7 mouse cellular contexts compared by ENCODE assay signal in genomic region chr14:50945081-50945480, GRCm38 (mm10). TPM values are rescaled to one million over a fixed set of nuclear protein-coding genes. Genes with fewer than 3 reads are reported as not detected.
DNase-seq lines count a peak whose midpoint lies in the region; ATAC-seq and TF ChIP-seq lines count a peak whose summit lies in the region.
"Not testable (repeated sequence)": the region's sequence is repeated elsewhere in the genome, so short reads cannot be mapped to it uniquely, and the experiment has no call there.

No protein-coding gene starts in this region.

- H3K4me1 ChIP-seq in bone marrow, adult 2 months (ENCODE audit: control insufficient read depth, insufficient read depth, low read length); erythroblast, embryonic 14.5 days (ENCODE audit: control insufficient read depth); heart, embryonic 12.5 days (replicated peaks); intestine, embryonic 14.5 days (replicated peaks; ENCODE audit: control insufficient read depth, insufficient read depth, low read length); limb, embryonic 13.5 days; lung, embryonic 16.5 days (replicated peaks; ENCODE audit: control insufficient read depth, insufficient read depth, low read length); neural tube, embryonic 12.5 days: not testable (repeated sequence)

- H3K4me2 ChIP-seq in heart, embryonic 12.5 days: peak overlapping the region; percentile 81
- peak overlapping the region; percentile 60 for H3K4me2 ChIP-seq in intestine, embryonic 14.5 days (ENCODE audit: low read length)
- H3K4me2 ChIP-seq in limb, embryonic 13.5 days (replicated peaks): peak overlapping the region; percentile 66
- peak overlapping the region; percentile 75 for H3K4me2 ChIP-seq in lung, embryonic 16.5 days (ENCODE audit: low read depth, low read length)
- H3K4me2 ChIP-seq in neural tube, embryonic 12.5 days (replicated peaks): peak overlapping the region; percentile 63

- not testable (repeated sequence) for H3K36me3 ChIP-seq in erythroblast, embryonic 14.5 days (ENCODE audit: control insufficient read depth); heart, embryonic 12.5 days; intestine, embryonic 14.5 days (ENCODE audit: control insufficient read depth, insufficient read depth, low read length); limb, embryonic 13.5 days; lung, embryonic 16.5 days (ENCODE audit: control insufficient read depth, insufficient read depth, low read length); neural tube, embryonic 12.5 days

- not testable (repeated sequence) for H3K9me3 ChIP-seq in erythroblast, embryonic 14.5 days (ENCODE audit: control insufficient read depth, low read length); heart, embryonic 12.5 days (replicated peaks); intestine, embryonic 14.5 days (ENCODE audit: control insufficient read depth, low read length); limb, embryonic 13.5 days; lung, embryonic 16.5 days (ENCODE audit: control insufficient read depth, low read length); neural tube, embryonic 12.5 days

- H3K27me3 ChIP-seq in erythroblast, embryonic 14.5 days (ENCODE audit: control insufficient read depth); heart, embryonic 12.5 days (replicated peaks); intestine, embryonic 14.5 days (replicated peaks; ENCODE audit: control insufficient read depth, insufficient read depth, low read length); limb, embryonic 13.5 days; lung, embryonic 16.5 days (ENCODE audit: control insufficient read depth, insufficient read depth, low read depth, low read length); neural tube, embryonic 12.5 days (replicated peaks): not testable (repeated sequence)

- not testable (repeated sequence) for TF ChIP-seq CTCF in bone marrow, adult 2 months (IDR thresholded peaks at IDR 0.05; ENCODE audit: control insufficient read depth, insufficient read depth, low read length)

- DNase-seq in intestine, embryonic 14.5 days (ENCODE audit: low spot score): not testable (repeated sequence)

- peak overlapping the region; percentile 69 for H3K9ac ChIP-seq in heart, embryonic 12.5 days
- H3K9ac ChIP-seq in intestine, embryonic 14.5 days (ENCODE audit: low read length): peak overlapping the region; percentile 58
- peak overlapping the region; percentile 63 for H3K9ac ChIP-seq in limb, embryonic 13.5 days
- H3K9ac ChIP-seq in lung, embryonic 16.5 days (ENCODE audit: low read length): peak overlapping the region; percentile 72
- H3K9ac ChIP-seq in neural tube, embryonic 12.5 days: peak overlapping the region; percentile 51

- peak overlapping the region; percentile 95; the same call in 1 of the 2 replicates for H3K27ac ChIP-seq in bone marrow, adult 2 months (ENCODE audit: control insufficient read depth, insufficient read depth, low read depth, low read length, poor library complexity)
- H3K27ac ChIP-seq in heart, embryonic 12.5 days (ENCODE audit: poor library complexity, severe bottlenecking): peak overlapping the region; percentile 94
- peak overlapping the region; percentile 78; the same call in 1 of the 2 replicates for H3K27ac ChIP-seq in intestine, embryonic 14.5 days (ENCODE audit: low read depth)
- peak overlapping the region; percentile 89; the same call in 1 of the 2 replicates for H3K27ac ChIP-seq in limb, embryonic 13.5 days
- peak overlapping the region; percentile 95 for H3K27ac ChIP-seq in lung, embryonic 16.5 days (ENCODE audit: low read length)
- H3K27ac ChIP-seq in neural tube, embryonic 12.5 days: not testable (repeated sequence)

- peak overlapping the region; percentile 81 for H3K4me3 ChIP-seq in bone marrow, adult 2 months (replicated peaks; ENCODE audit: control insufficient read depth, low read depth, low read length)
- peak overlapping the region; percentile 66 for H3K4me3 ChIP-seq in erythroblast, embryonic 14.5 days (replicated peaks)
- peak overlapping the region; percentile 49 for H3K4me3 ChIP-seq in heart, embryonic 12.5 days
- peak overlapping the region; percentile 56 for H3K4me3 ChIP-seq in intestine, embryonic 14.5 days (ENCODE audit: low read depth, low read length)
- peak overlapping the region; percentile 51 for H3K4me3 ChIP-seq in limb, embryonic 13.5 days
- peak overlapping the region; percentile 64 for H3K4me3 ChIP-seq in lung, embryonic 16.5 days (ENCODE audit: low read length)
- peak overlapping the region; percentile 43 for H3K4me3 ChIP-seq in neural tube, embryonic 12.5 days

- not testable (repeated sequence) for ATAC-seq in heart, embryonic 12.5 days (ENCODE audit: insufficient number of reproducible peaks, low FRiP score); intestine, embryonic 14.5 days (replicated peaks; ENCODE audit: low FRiP score, low TSS enrichment, low read depth); limb, embryonic 13.5 days (ENCODE audit: low FRiP score, low read depth); lung, embryonic 16.5 days (ENCODE audit: low read depth)
- ATAC-seq in neural tube, embryonic 12.5 days (ENCODE audit: low FRiP score, low read depth): peak; percentile 49

- 3% methylated on average over 6 of the region's 6 CpGs for WGBS in bone marrow, adult 2 months
- 12% methylated on average over 6 of the region's 6 CpGs for WGBS in heart, embryonic 12.5 days
- 4% methylated on average over 6 of the region's 6 CpGs for WGBS in intestine, embryonic 14.5 days
- WGBS in limb, embryonic 13.5 days: 3% methylated on average over 6 of the region's 6 CpGs
- WGBS in lung, embryonic 16.5 days: 8% methylated on average over 6 of the region's 6 CpGs
- 8% methylated on average over 6 of the region's 6 CpGs for WGBS in neural tube, embryonic 12.5 days

- TF ChIP-seq POLR2A in bone marrow, adult 2 months (IDR thresholded peaks at IDR 0.05; ENCODE audit: borderline replicate concordance, control insufficient read depth, low read depth, low read length): not testable (repeated sequence)

RNA-seq across cellular contexts. Expression of gene Gm49342, which starts 0.8 kb away (rescaled TPM):
- 21.3 TPM in 1 of 2 replicates, not detected in the other for polyA plus RNA-seq in bone marrow, adult 2 months (2011; ENCODE audit: insufficient read depth, insufficient read length, low replicate concordance, missing spikeins)
- not detected in 2 replicates for polyA plus RNA-seq in erythroblast, embryonic 14.5 days (2012)
- polyA plus RNA-seq in heart, embryonic 12.5 days (2016; fragmentation: Nextera tagmentation; extraction: Ambion mirVana): not detected in 2 replicates
- polyA plus RNA-seq in intestine, embryonic 14.5 days (2014; fragmentation: Nextera tagmentation; extraction: Ambion mirVana): not detected in 2 replicates
- polyA plus RNA-seq in limb, embryonic 13.5 days (2015; fragmentation: Nextera tagmentation; extraction: Ambion mirVana): not detected in 2 replicates
- polyA plus RNA-seq in lung, embryonic 16.5 days (2015; fragmentation: Nextera tagmentation; extraction: Ambion mirVana): not detected in 2 replicates
- polyA plus RNA-seq in neural tube, embryonic 12.5 days (2016; fragmentation: Nextera tagmentation; extraction: Ambion mirVana): not detected in 2 replicates

RNA-seq across cellular contexts. Expression of gene Pnp2, which starts 10.7 kb away (rescaled TPM):
- polyA plus RNA-seq in bone marrow, adult 2 months (2011; ENCODE audit: insufficient read depth, insufficient read length, low replicate concordance, missing spikeins): 70.8 and 109 TPM in 2 replicates
- polyA plus RNA-seq in erythroblast, embryonic 14.5 days (2012): not detected in 2 replicates
- polyA plus RNA-seq in heart, embryonic 12.5 days (2016; fragmentation: Nextera tagmentation; extraction: Ambion mirVana): 0.17 and 0.32 TPM in 2 replicates
- polyA plus RNA-seq in intestine, embryonic 14.5 days (2014; fragmentation: Nextera tagmentation; extraction: Ambion mirVana): 0.93 and 1.1 TPM in 2 replicates
- 0.37 and 0.42 TPM in 2 replicates for polyA plus RNA-seq in limb, embryonic 13.5 days (2015; fragmentation: Nextera tagmentation; extraction: Ambion mirVana)
- 0.46 and 0.88 TPM in 2 replicates for polyA plus RNA-seq in lung, embryonic 16.5 days (2015; fragmentation: Nextera tagmentation; extraction: Ambion mirVana)
- polyA plus RNA-seq in neural tube, embryonic 12.5 days (2016; fragmentation: Nextera tagmentation; extraction: Ambion mirVana): 0.28 and 0.29 TPM in 2 replicates

RNA-seq across cellular contexts. Expression of gene Pnp, which starts 14.2 kb away (rescaled TPM):
- 112 and 145 TPM in 2 replicates for polyA plus RNA-seq in bone marrow, adult 2 months (2011; ENCODE audit: insufficient read depth, insufficient read length, low replicate concordance, missing spikeins)
- 0.20 and 0.22 TPM in 2 replicates for polyA plus RNA-seq in erythroblast, embryonic 14.5 days (2012)
- polyA plus RNA-seq in heart, embryonic 12.5 days (2016; fragmentation: Nextera tagmentation; extraction: Ambion mirVana): 39.0 and 43.8 TPM in 2 replicates
- 75.2 TPM in 2 replicates for polyA plus RNA-seq in intestine, embryonic 14.5 days (2014; fragmentation: Nextera tagmentation; extraction: Ambion mirVana)
- 51.6 and 56.9 TPM in 2 replicates for polyA plus RNA-seq in limb, embryonic 13.5 days (2015; fragmentation: Nextera tagmentation; extraction: Ambion mirVana)
- 68.8 and 73.1 TPM in 2 replicates for polyA plus RNA-seq in lung, embryonic 16.5 days (2015; fragmentation: Nextera tagmentation; extraction: Ambion mirVana)
- 38.6 and 39.9 TPM in 2 replicates for polyA plus RNA-seq in neural tube, embryonic 12.5 days (2016; fragmentation: Nextera tagmentation; extraction: Ambion mirVana)

RNA-seq across cellular contexts. Expression of gene Pip4p1, which starts 14.4 kb away (rescaled TPM):
- 33.3 and 67.6 TPM in 2 replicates for polyA plus RNA-seq in bone marrow, adult 2 months (2011; ENCODE audit: insufficient read depth, insufficient read length, low replicate concordance, missing spikeins)
- 6.3 and 8.9 TPM in 2 replicates for polyA plus RNA-seq in erythroblast, embryonic 14.5 days (2012)
- 33.6 and 37.3 TPM in 2 replicates for polyA plus RNA-seq in heart, embryonic 12.5 days (2016; fragmentation: Nextera tagmentation; extraction: Ambion mirVana)
- polyA plus RNA-seq in intestine, embryonic 14.5 days (2014; fragmentation: Nextera tagmentation; extraction: Ambion mirVana): 55.8 and 56.9 TPM in 2 replicates
- polyA plus RNA-seq in limb, embryonic 13.5 days (2015; fragmentation: Nextera tagmentation; extraction: Ambion mirVana): 46.8 and 47.4 TPM in 2 replicates
- 47.1 and 48.4 TPM in 2 replicates for polyA plus RNA-seq in lung, embryonic 16.5 days (2015; fragmentation: Nextera tagmentation; extraction: Ambion mirVana)
- polyA plus RNA-seq in neural tube, embryonic 12.5 days (2016; fragmentation: Nextera tagmentation; extraction: Ambion mirVana): 80.0 and 87.1 TPM in 2 replicates

RNA-seq across cellular contexts. Expression of gene Apex1, which starts 20.3 kb away (rescaled TPM):
- polyA plus RNA-seq in bone marrow, adult 2 months (2011; ENCODE audit: insufficient read depth, insufficient read length, low replicate concordance, missing spikeins): 18.1 and 41.6 TPM in 2 replicates
- 3.3 and 3.7 TPM in 2 replicates for polyA plus RNA-seq in erythroblast, embryonic 14.5 days (2012)
- polyA plus RNA-seq in heart, embryonic 12.5 days (2016; fragmentation: Nextera tagmentation; extraction: Ambion mirVana): 152 and 159 TPM in 2 replicates
- 291 and 302 TPM in 2 replicates for polyA plus RNA-seq in intestine, embryonic 14.5 days (2014; fragmentation: Nextera tagmentation; extraction: Ambion mirVana)
- polyA plus RNA-seq in limb, embryonic 13.5 days (2015; fragmentation: Nextera tagmentation; extraction: Ambion mirVana): 286 and 290 TPM in 2 replicates
- polyA plus RNA-seq in lung, embryonic 16.5 days (2015; fragmentation: Nextera tagmentation; extraction: Ambion mirVana): 171 and 177 TPM in 2 replicates
- 272 and 279 TPM in 2 replicates for polyA plus RNA-seq in neural tube, embryonic 12.5 days (2016; fragmentation: Nextera tagmentation; extraction: Ambion mirVana)

Comparison
In these comparisons a context has a peak if more than half of its experiments do, and no peak if none do; other contexts are left out.
1. RNA of gene Pnp2, which starts 10.7 kb away (polyA plus RNA-seq): 70.8 to 109 TPM in bone marrow, adult 2 months; 0.93 to 1.1 TPM in intestine, embryonic 14.5 days, 0.46 to 0.88 TPM in lung, embryonic 16.5 days, 0.37 to 0.42 TPM in limb, embryonic 13.5 days, 0.17 to 0.32 TPM in heart, embryonic 12.5 days, 0.28 to 0.29 TPM in neural tube, embryonic 12.5 days and not detected in erythroblast, embryonic 14.5 days; every median in the first group is over 10 times any median in the second.
2. RNA of gene Pnp, which starts 14.2 kb away (polyA plus RNA-seq): 112 to 145 TPM in bone marrow, adult 2 months, 75.2 TPM in intestine, embryonic 14.5 days, 68.8 to 73.1 TPM in lung, embryonic 16.5 days, 51.6 to 56.9 TPM in limb, embryonic 13.5 days, 39.0 to 43.8 TPM in heart, embryonic 12.5 days and 38.6 to 39.9 TPM in neural tube, embryonic 12.5 days; 0.20 to 0.22 TPM in erythroblast, embryonic 14.5 days; every median in the first group is over 10 times any median in the second.
3. Peak in every context shown above with its lines, with median percentiles within 50 percentile points of each other: H3K4me3 ChIP-seq, H3K4me2 ChIP-seq and H3K9ac ChIP-seq.